Mouse (Mus musculus) midbrain, postnatal 0 days (tissue): ENCODE measurements at regions not wholly inside any gene's neighbourhood (a gene's known extent, or its start where the extent isn't known, plus 50 kb on each side); places are given as distances from the start of the nearest gene placed in this dataset.

Experiments
- ATAC-seq: fragments of 200-750 bp; cut with Nextera tagmentation; 2 replicates; pipeline ENCODE4 v1.8.0; 2017; ENCODE audit warnings: moderate number of reproducible peaks, mild to moderate bottlenecking, moderate TSS enrichment, moderate library complexity; ENCODE audit not compliant: low FRiP score
- DNase-seq: peaks from one replicate; pipeline ENCODE4 v3.0.0-alpha.2; 2015; ENCODE audit warnings: low spot score
- H3K27ac ChIP-seq: fragments of 300-500 bp; sonication (generic); 2 replicates; pipeline ENCODE4 v1.5.1; 2014; ENCODE audit warnings: low read depth, mild to moderate bottlenecking, low read length, mixed read lengths
- H3K27me3 ChIP-seq: fragments of 300-500 bp; sonication (generic); 2 replicates; pipeline ENCODE4 v1.6.1; 2014; ENCODE audit warnings: low read length, control low read depth, mixed read lengths; ENCODE audit not compliant: insufficient read depth
- H3K36me3 ChIP-seq: fragments of 300-500 bp; sonication (generic); 2 replicates; pipeline ENCODE4 v1.6.1; 2014; ENCODE audit warnings: low read length, control low read depth, mixed read lengths; ENCODE audit not compliant: insufficient read depth
- H3K4me1 ChIP-seq: fragments of 300-500 bp; sonication (generic); 2 replicates; pipeline ENCODE4 v1.6.1; 2014; ENCODE audit warnings: mild to moderate bottlenecking, control low read depth, antibody characterized with exemption, low read length, mixed read lengths; ENCODE audit not compliant: insufficient read depth
- H3K4me2 ChIP-seq: fragments of 300-500 bp; sonication (generic); 2 replicates; pipeline ENCODE4 v1.6.1; 2014; ENCODE audit warnings: low read depth, mild to moderate bottlenecking, low read length, mixed read lengths; ENCODE audit not compliant: poor library complexity, severe bottlenecking
- H3K4me3 ChIP-seq: fragments of 300-500 bp; sonication (generic); 2 replicates; pipeline ENCODE4 v1.5.1; 2014; ENCODE audit warnings: low read depth, mild to moderate bottlenecking, low read length, moderate library complexity
- H3K9ac ChIP-seq: fragments of 300-500 bp; sonication (generic); replicated peaks from 2 replicates; pipeline ENCODE4 v1.6.1; 2014; ENCODE audit warnings: mild to moderate bottlenecking, low read length, moderate library complexity, mixed read lengths; ENCODE audit not compliant: poor library complexity, severe bottlenecking
- H3K9me3 ChIP-seq: fragments of 300-500 bp; sonication (generic); 2 replicates; pipeline ENCODE4 v1.6.1; 2016; ENCODE audit warnings: low read length, control low read depth
- CTCF ChIP-seq: IDR thresholded peaks from 2 replicates; pipeline ENCODE4 v1.5.1; 2016; ENCODE audit warnings: antibody characterized with exemption, mild to moderate bottlenecking
- whole genome bisulfite sequencing: fragments of 180-500 bp; shearing (Covaris S2); extraction: QIAGEN DNeasy Blood & Tissue Kit; methylation state at CpG from one replicate; pipeline ENCODE4 v1.1.7; 2014; 5-methylcytosine and 5-hydroxymethylcytosine counted together

DNA sequence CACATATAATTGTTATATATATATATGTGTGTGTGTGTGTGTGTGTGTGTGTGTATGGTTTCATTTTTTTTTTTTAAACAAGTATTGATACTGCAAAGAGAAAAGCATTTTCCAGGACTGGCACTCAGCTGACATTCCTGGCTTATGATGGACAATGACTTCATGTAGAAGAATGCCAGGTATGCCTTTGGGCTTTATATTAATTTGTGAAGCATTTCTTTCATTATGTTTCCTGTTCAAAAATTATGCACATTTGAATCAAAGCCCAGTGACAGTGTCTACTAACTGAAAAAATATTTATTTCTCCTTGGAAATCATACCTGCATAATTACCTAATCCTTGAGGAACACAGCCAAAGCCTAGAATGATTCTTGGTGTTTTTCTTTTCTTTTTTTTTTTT is 256.4 kb upstream of the Nudt12 start:
- no peaks in the 10 kb centered on the region for H3K4me1 ChIP-seq
- H3K36me3 ChIP-seq: no peaks in the 10 kb centered on the region
- H3K27me3 ChIP-seq: no peaks in the 10 kb centered on the region
- no peak overlapping the region for H3K27ac ChIP-seq
- no peak overlapping the region for H3K9ac ChIP-seq
- no peak for TF ChIP-seq CTCF
- ATAC-seq (no peak), DNase-seq (no peak)
- H3K4me2 ChIP-seq: no peak overlapping the region
- no peak overlapping the region for H3K4me3 ChIP-seq
- H3K9me3 ChIP-seq: no peaks in the 10 kb centered on the region

DNA sequence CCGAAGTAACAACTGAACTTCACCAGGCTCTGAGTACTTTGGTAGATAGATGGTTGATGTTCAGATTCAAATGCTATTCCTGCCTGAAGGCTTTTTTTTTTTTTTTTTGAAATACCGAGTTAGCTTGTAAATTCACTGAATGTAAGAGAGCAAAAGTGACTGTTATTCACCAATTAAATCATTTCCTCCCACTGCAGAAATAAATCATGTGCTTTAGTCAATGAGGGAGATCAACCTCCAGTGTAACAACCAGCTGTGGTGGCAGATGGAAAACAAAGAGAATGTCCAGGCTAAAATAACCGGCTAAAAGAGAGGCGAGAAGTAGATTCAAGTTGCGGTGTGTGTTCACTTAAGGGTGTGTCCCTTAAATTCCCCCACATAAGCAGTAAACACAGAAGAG is 235.8 kb upstream of the Nudt12 start:
- ATAC-seq: no peak
- Histone ChIP-seq H3K9me3 (no peaks in the 10 kb centered on the region), H3K27ac (no peak overlapping the region), H3K9ac (no peak overlapping the region), H3K36me3 (no peaks in the 10 kb centered on the region), H3K4me1 (no peaks in the 10 kb centered on the region), H3K4me3 (no peak overlapping the region), H3K4me2 (no peak overlapping the region), H3K27me3 (no peaks in the 10 kb centered on the region)
- no peak for TF ChIP-seq CTCF
- 73% methylated on average over 5 of the region's 5 CpGs for WGBS
- no peak for DNase-seq

DNA sequence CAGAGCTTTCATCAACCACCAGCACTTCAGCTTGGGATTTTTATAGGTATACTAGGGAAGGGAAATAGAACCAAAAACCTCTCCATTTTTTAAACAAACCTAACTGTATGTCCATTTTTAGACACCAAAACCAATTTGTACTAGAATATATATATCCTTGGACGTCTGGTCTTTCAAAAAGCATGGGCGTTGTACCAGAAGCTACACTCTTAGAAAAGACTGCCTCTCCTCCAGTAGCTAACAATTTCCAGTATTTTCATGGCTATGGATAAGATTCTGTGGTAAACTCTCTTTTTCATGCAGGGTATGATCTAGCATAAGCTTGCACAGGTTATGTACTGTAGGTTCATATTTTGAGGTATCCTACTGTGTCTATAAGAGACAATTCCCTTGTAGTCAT is 219.1 kb upstream of the Nudt12 start:
- DNase-seq: no peak
- H3K4me3 ChIP-seq: no peak overlapping the region
- 84% methylated on average over 2 of the region's 2 CpGs for WGBS
- H3K9ac ChIP-seq: no peak overlapping the region
- H3K9me3 ChIP-seq: no peaks in the 10 kb centered on the region
- no peaks in the 10 kb centered on the region for H3K36me3 ChIP-seq
- no peak overlapping the region for H3K27ac ChIP-seq
- no peaks in the 10 kb centered on the region for H3K4me1 ChIP-seq
- H3K4me2 ChIP-seq: no peak overlapping the region
- no peak for TF ChIP-seq CTCF
- no peaks in the 10 kb centered on the region for H3K27me3 ChIP-seq
- no peak for ATAC-seq
